ENCODE assay signal across 19 mouse cellular contexts in the genomic region with DNA sequence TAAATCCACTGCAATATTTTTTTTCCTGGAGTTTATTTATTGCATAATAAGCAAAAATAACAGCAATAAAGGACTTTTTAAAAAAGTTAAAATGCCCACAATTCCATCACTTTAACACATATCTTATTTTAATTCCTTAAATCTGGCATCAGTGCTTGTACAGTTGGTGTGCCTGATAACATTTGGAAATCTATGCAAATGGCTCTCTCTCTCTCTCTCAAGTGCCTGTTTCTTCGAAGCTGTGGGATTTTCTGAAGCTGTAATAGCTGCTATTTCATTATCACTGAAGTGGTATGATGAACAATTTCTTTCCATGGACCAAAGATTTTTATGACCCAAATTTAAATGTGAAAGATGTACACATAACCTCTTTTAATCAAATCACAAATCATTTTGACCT. TPM values are rescaled to one million over a fixed set of nuclear protein-coding genes. Genes with fewer than 3 reads are reported as not detected.
"Had no signal": no experiment of that assay in that cellular context is flagged by ENCODE, and none has a peak within 500 bp of the region (broad histone marks: within the 10 kb centered on the region; RNA-seq: fewer than 3 reads in every experiment).

No protein-coding gene starts in this region.

- DNase-seq: kidney, adult 8-10 months; kidney, postnatal 25 days; liver; liver, embryonic 13.5 days; liver, postnatal 0 days; lung, postnatal 14 days; retina, postnatal 1 day; thymus, postnatal 36 days had no signal

- H3K4me3 ChIP-seq: limb, embryonic 12.5 days; liver, embryonic 13.5 days; lung, embryonic 15.5 days; megakaryocyte, embryonic 14.5 days had no signal

- H3K27me3 ChIP-seq: limb, embryonic 12.5 days; liver, embryonic 13.5 days; lung, embryonic 15.5 days; megakaryocyte, embryonic 14.5 days had no signal

- H3K27ac ChIP-seq: limb, embryonic 12.5 days; liver, embryonic 13.5 days; lung, embryonic 15.5 days; macrophage had no signal

- ATAC-seq: intestine, postnatal 0 days; liver, postnatal 0 days; midbrain, embryonic 16.5 days had no signal

- H3K36me3 ChIP-seq: limb, embryonic 12.5 days; liver, embryonic 13.5 days; lung, embryonic 15.5 days had no signal

- H3K9ac ChIP-seq: limb, embryonic 12.5 days; liver, embryonic 13.5 days; liver, postnatal 0 days; lung, embryonic 15.5 days had no signal

- H3K4me1 ChIP-seq: limb, embryonic 12.5 days; liver, embryonic 13.5 days; lung, embryonic 15.5 days; megakaryocyte, embryonic 14.5 days had no signal

- H3K9me3 ChIP-seq: limb, embryonic 12.5 days; liver, embryonic 13.5 days; lung, embryonic 15.5 days had no signal

- H3K4me2 ChIP-seq: limb, embryonic 12.5 days; liver, embryonic 13.5 days; lung, embryonic 15.5 days; midbrain, embryonic 11.5 days had no signal

RNA-seq across cellular contexts. Expression of a gene that starts 35.8 kb away (rescaled TPM):
- polyA plus RNA-seq: intestine, postnatal 0 days; kidney, embryonic 16.5 days; liver, embryonic 13.5 days; liver, postnatal 0 days; lung, embryonic 15.5 days; macrophage; small intestine, adult 2 months; stomach, embryonic 16.5 days; thymus, postnatal 0 days had no signal
